Mouse (Mus musculus) neural tube, postnatal 0 days (tissue): ENCODE measurements around the gene Hsf2. TPM values are rescaled to one million over a fixed set of nuclear protein-coding genes. Genes with fewer than 3 reads are reported as not detected.

Source experiments
- polyA plus RNA-seq: library from polyadenylated mRNA; unstranded; fragments of >200 nt; fragmentation: Nextera tagmentation; extraction: Ambion mirVana; gene quantifications from 2 replicates; pipeline ENCODE4 v1.2.1, GENCODE M21; 2015

Gene Hsf2
- polyA plus RNA-seq = 34.6 and 36.3 TPM in 2 replicates

DNA sequence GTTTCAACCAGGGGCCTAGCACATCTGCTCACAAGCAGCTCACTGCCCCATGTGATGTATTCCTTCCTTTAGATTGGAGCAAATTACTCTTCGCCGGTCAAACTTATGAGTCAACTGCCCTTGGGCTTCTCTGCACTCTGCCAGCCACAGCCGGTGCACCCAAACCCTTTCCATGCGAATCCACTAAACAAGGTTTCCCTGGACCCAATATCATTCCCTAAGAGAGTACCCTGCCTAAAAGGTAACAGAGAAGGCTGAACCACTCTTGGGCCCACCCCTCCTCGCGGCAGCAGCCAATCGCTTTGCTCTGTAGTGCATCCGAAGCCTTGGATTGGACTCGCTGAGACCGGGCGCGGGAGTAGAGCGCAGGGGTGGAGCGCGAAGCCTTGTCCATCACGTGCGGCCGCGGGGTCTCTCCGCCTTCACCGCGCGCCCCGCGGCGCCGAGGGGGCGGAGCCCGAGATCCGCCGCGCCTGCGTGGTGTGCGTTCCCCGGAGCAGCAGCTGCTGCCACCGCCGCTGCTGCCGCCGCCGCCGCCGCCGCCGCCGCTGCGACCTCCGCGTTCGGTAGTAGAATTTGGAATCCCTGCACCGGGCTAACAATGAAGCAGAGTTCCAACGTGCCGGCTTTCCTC, at the start of gene Hsf2:
TSS of gene Hsf2 (plus strand) at position 478 of the 634 bp plus-strand sequence.

DNA sequence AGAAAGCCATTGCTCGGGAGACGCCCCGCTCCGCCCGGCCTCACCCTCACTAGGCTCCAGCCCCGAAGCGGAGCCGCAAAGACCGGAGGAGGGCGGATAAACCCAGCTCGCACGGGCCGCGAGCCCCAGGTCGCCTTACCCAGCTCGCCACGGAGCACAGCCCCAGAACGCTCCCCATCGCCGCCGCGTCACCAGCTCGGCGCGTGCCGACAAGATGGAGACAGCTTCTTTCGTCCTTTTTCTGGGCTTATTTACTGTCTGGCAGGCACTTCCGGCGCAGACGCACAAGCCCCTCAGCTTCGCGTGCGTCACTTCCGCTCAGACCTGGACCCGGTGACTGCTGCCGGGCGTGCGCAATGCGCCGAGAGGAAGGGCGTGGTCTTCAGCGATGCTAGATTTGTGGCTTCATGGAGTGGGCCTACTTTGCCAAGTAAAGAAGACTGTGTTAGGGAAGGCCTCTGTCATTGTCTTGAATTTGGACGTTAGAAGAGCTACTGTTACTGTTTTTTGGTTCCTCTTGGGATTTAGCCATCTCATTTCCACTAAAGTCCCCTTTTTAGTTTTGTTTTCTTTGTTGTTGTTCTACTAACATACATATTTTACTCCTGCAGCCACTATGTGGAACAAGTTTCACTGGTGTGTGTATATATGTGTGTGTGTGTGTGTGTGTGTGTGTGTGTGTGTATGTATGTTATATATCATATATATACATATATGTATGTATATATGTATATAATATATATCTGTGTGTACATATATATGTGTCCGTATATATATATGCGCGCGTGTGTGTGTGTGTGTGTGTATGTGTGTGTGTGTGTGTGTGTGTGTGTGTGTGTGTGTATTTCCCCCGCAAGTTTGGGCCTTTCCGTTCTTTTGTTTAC, 46.3 kb downstream of the Hsf2 start, which contains the start of gene Serinc1:
TSS of gene Serinc1 (minus strand) at position 313 of the 884 bp plus-strand sequence.

Other genes starting within 250 kb of the Hsf2 start
- 425 and 442 TPM in 2 replicates for gene Serinc1, start 46.1 kb downstream of the Hsf2 start, polyA plus RNA-seq
- gene Pkib, start 145.6 kb downstream of the Hsf2 start, polyA plus RNA-seq = 10.1 and 13.4 TPM in 2 replicates